Mouse (Mus musculus): ENCODE data around the gene Taf1d.
"Not testable (repeated sequence)": the region's sequence is repeated elsewhere in the genome, so short reads cannot be mapped to it uniquely, and the experiment has no call there.

Taf1d gene

GRCm38 (mm10) chr9:15305503-15306397 is at the start of gene Taf1d:
TSS of gene Taf1d (plus strand) at chr9:15306214.
- DNase-seq: peak; percentile 96

- no peak for DNase-seq
Measured at GRCm38 (mm10) chr9:15256214-15256613, 49.8 kb upstream of the Taf1d start.

- DNase-seq: no peak
Measured at GRCm38 (mm10) chr9:15261980-15262379, 44.0 kb upstream of the Taf1d start.

- DNase-seq: no peak
Measured at GRCm38 (mm10) chr9:15263487-15263886, 42.5 kb upstream of the Taf1d start.

GRCm38 (mm10) chr9:15273981-15274380 is 32.0 kb upstream of the Taf1d start:
- no peak for DNase-seq

- DNase-seq: no peak
Measured at GRCm38 (mm10) chr9:15276855-15277254, 29.2 kb upstream of the Taf1d start.

- no peak for DNase-seq
Measured at GRCm38 (mm10) chr9:15278343-15278742, 27.7 kb upstream of the Taf1d start.

GRCm38 (mm10) chr9:15279139-15279648 is 26.8 kb upstream of the Taf1d start:
- DNase-seq: no peak

GRCm38 (mm10) chr9:15279649-15280490 is 26.1 kb upstream of the Taf1d start, which contains the start of gene Med17:
TSS of gene Med17 (minus strand) at chr9:15279931.
- peak; percentile 92 for DNase-seq

- DNase-seq: no peak
Measured at GRCm38 (mm10) chr9:15280491-15280879, 25.5 kb upstream of the Taf1d start.

- no peak for DNase-seq
Measured at GRCm38 (mm10) chr9:15285443-15285842, 20.6 kb upstream of the Taf1d start.

GRCm38 (mm10) chr9:15287846-15288245 is 18.2 kb upstream of the Taf1d start:
- DNase-seq: no peak

- no peak for DNase-seq
Measured at GRCm38 (mm10) chr9:15288402-15288801, 17.6 kb upstream of the Taf1d start.

GRCm38 (mm10) chr9:15289251-15289650 is 16.8 kb upstream of the Taf1d start:
- no peak for DNase-seq

GRCm38 (mm10) chr9:15297112-15297511 is 8.9 kb upstream of the Taf1d start:
- no peak for DNase-seq

GRCm38 (mm10) chr9:15298451-15298850 is 7.6 kb upstream of the Taf1d start:
- DNase-seq: no peak

GRCm38 (mm10) chr9:15300056-15300455 is 6.0 kb upstream of the Taf1d start:
- no peak for DNase-seq

GRCm38 (mm10) chr9:15301399-15301798 is 4.6 kb upstream of the Taf1d start:
- peak; percentile 92 for DNase-seq

- DNase-seq: not testable (repeated sequence)
Measured at GRCm38 (mm10) chr9:15302006-15302405, 4.0 kb upstream of the Taf1d start.

- peak; percentile 85 for DNase-seq
Measured at GRCm38 (mm10) chr9:15302881-15303280, 3.1 kb upstream of the Taf1d start.

- no peak for DNase-seq
Measured at GRCm38 (mm10) chr9:15306398-15307119, 545 bp downstream of the Taf1d start, which contains the start of gene 4931406C07Rik. TSS of gene 4931406C07Rik (minus strand) at chr9:15306448.

GRCm38 (mm10) chr9:15307257-15307656 is 1.2 kb downstream of the Taf1d start:
- no peak for DNase-seq

- no peak for DNase-seq
Measured at GRCm38 (mm10) chr9:15308254-15308653, 2.2 kb downstream of the Taf1d start.
